Mouse (Mus musculus) kidney, postnatal 0 days (tissue): ENCODE results near the gene Ccdc187. TPM values are rescaled to one million over a fixed set of nuclear protein-coding genes. Genes with fewer than 3 reads are reported as not detected.
A peak's percentile ranks its signal among the peaks of the same experiment; 100 is the strongest.

ENCODE experiments used
- ATAC-seq: fragments of 200-750 bp; cut with Nextera tagmentation; replicated peaks from 2 replicates; pipeline ENCODE4 v1.8.0; 2017; ENCODE audit warnings: low read depth, moderate number of reproducible peaks, moderate TSS enrichment, moderate library complexity; ENCODE audit not compliant: low FRiP score
- DNase-seq: peaks from one replicate; pipeline ENCODE4 v3.0.0-alpha.2; 2016; ENCODE audit warnings: low spot score
- H3K27ac ChIP-seq: fragments of 300-500 bp; sonication (generic); 2 replicates; pipeline ENCODE4 v1.5.1; 2014; ENCODE audit warnings: mild to moderate bottlenecking
- H3K27me3 ChIP-seq: fragments of 300-500 bp; sonication (generic); 2 replicates; pipeline ENCODE4 v1.6.1; 2014; ENCODE audit warnings: low read length, mixed read lengths; ENCODE audit not compliant: insufficient read depth
- H3K36me3 ChIP-seq: fragments of 300-500 bp; sonication (generic); 2 replicates; pipeline ENCODE4 v1.6.1; 2014; ENCODE audit warnings: low read length, mixed read lengths; ENCODE audit not compliant: insufficient read depth
- H3K4me1 ChIP-seq: fragments of 300-500 bp; sonication (generic); replicated peaks from 2 replicates; pipeline ENCODE4 v1.6.1; 2014; ENCODE audit warnings: antibody characterized with exemption, low read length, mixed read lengths; ENCODE audit not compliant: insufficient read depth
- H3K4me2 ChIP-seq: fragments of 300-500 bp; sonication (generic); 2 replicates; pipeline ENCODE4 v1.6.1; 2014; ENCODE audit warnings: mild to moderate bottlenecking, low read length, moderate library complexity, mixed read lengths
- H3K4me3 ChIP-seq: fragments of 300-500 bp; sonication (generic); replicated peaks from 2 replicates; pipeline ENCODE4 v1.5.1; 2014; ENCODE audit warnings: low read depth, low read length
- H3K9ac ChIP-seq: fragments of 300-500 bp; sonication (generic); 2 replicates; pipeline ENCODE4 v1.6.1; 2014; ENCODE audit warnings: low read depth, low read length
- H3K9me3 ChIP-seq: fragments of 300-500 bp; sonication (generic); replicated peaks from 2 replicates; pipeline ENCODE4 v1.6.1; 2016; ENCODE audit warnings: low read length, inconsistent platforms, mixed read lengths
- CTCF ChIP-seq: IDR thresholded peaks from 2 replicates; pipeline ENCODE4 v1.5.1; 2016; ENCODE audit warnings: antibody characterized with exemption, low read depth, mild to moderate bottlenecking, moderate library complexity
- WGBS: fragments of 180-500 bp; shearing (Covaris S2); extraction: QIAGEN DNeasy Blood & Tissue Kit; methylation state at CpG from one replicate; pipeline ENCODE4 v1.1.7; 2014; 5-methylcytosine and 5-hydroxymethylcytosine counted together
- polyA plus RNA-seq: library from polyadenylated mRNA; unstranded; fragments of >200 nt; fragmentation: Nextera tagmentation; extraction: Ambion mirVana; gene quantifications from 2 replicates; pipeline ENCODE4 v1.2.1, GENCODE M21; 2015

The Ccdc187 gene
- polyA plus RNA-seq, 1 experiment from 2014 or later, result not detected

GRCm38 (mm10) chr2:26280594-26280993 lies 13.8 kb downstream of the Ccdc187 start:
- H3K27me3 ChIP-seq, result no peaks in the 10 kb centered on the region
- TF ChIP-seq CTCF, result no peak

GRCm38 (mm10) chr2:26279712-26280111 lies 14.6 kb downstream of the Ccdc187 start:
- Histone ChIP-seq H3K9me3 (no peaks in the 10 kb centered on the region), H3K4me1 (no peaks in the 10 kb centered on the region), H3K9ac (no peak overlapping the region), H3K27ac (no peak overlapping the region), H3K36me3 (no peaks in the 10 kb centered on the region), H3K4me2 (no peak overlapping the region), H3K27me3 (no peaks in the 10 kb centered on the region), H3K4me3 (no peak overlapping the region)
- 65% methylated on average over 3 of the region's 3 CpGs for WGBS
- ATAC-seq (no peak), DNase-seq (no peak)
- no peak for TF ChIP-seq CTCF

More at GRCm38 (mm10) chr2:26280594-26280993, 13.8 kb downstream of the Ccdc187 start:
- H3K4me1 ChIP-seq, result no peaks in the 10 kb centered on the region
- H3K36me3 ChIP-seq, result no peaks in the 10 kb centered on the region
- H3K4me3 ChIP-seq, result no peak overlapping the region
- DNase-seq, result no peak
- H3K27ac ChIP-seq, result no peak overlapping the region
- WGBS, result 78% methylated on average over 11 of the region's 11 CpGs
- H3K4me2 ChIP-seq, result no peak overlapping the region
- H3K9me3 ChIP-seq, result no peaks in the 10 kb centered on the region
- H3K9ac ChIP-seq, result no peak overlapping the region
- no peak for ATAC-seq

GRCm38 (mm10) chr2:26273611-26274010 lies 20.7 kb downstream of the Ccdc187 start:
- peak; percentile 86 for DNase-seq
- Histone ChIP-seq H3K4me2 (no peak overlapping the region), H3K4me3 (no peak overlapping the region), H3K4me1 (no peaks in the 10 kb centered on the region), H3K9ac (no peak overlapping the region), H3K9me3 (no peaks in the 10 kb centered on the region), H3K36me3 (no peaks in the 10 kb centered on the region), H3K27ac (no peak overlapping the region), H3K27me3 (no peaks in the 10 kb centered on the region)
- WGBS, result 12% methylated on average over 7 of the region's 7 CpGs
- peak; percentile 25 for ATAC-seq
- TF ChIP-seq CTCF, result peak; percentile 88

GRCm38 (mm10) chr2:26268216-26268615 lies 26.1 kb downstream of the Ccdc187 start:
- H3K4me2 ChIP-seq, result no peak overlapping the region
- ATAC-seq (no peak), DNase-seq (no peak)
- H3K27me3 ChIP-seq, result no peaks in the 10 kb centered on the region
- no peak overlapping the region for H3K27ac ChIP-seq
- H3K4me1 ChIP-seq, result no peaks in the 10 kb centered on the region
- no peak for TF ChIP-seq CTCF
- no peaks in the 10 kb centered on the region for H3K9me3 ChIP-seq
- 59% methylated on average over 3 of the region's 3 CpGs for WGBS
- H3K4me3 ChIP-seq, result no peak overlapping the region
- no peaks in the 10 kb centered on the region for H3K36me3 ChIP-seq
- H3K9ac ChIP-seq, result no peak overlapping the region

GRCm38 (mm10) chr2:26266066-26266742 lies 28.2 kb downstream of the Ccdc187 start:
- Histone ChIP-seq H3K4me3 (no peak overlapping the region), H3K9ac (no peak overlapping the region), H3K4me2 (no peak overlapping the region), H3K27ac (no peak overlapping the region), H3K4me1 (no peaks in the 10 kb centered on the region), H3K27me3 (no peaks in the 10 kb centered on the region), H3K36me3 (no peaks in the 10 kb centered on the region), H3K9me3 (no peaks in the 10 kb centered on the region)
- ATAC-seq, result no peak
- WGBS, result 76% methylated on average over 10 of the region's 10 CpGs
- TF ChIP-seq CTCF, result no peak
- no peak for DNase-seq

- WGBS, result 63% methylated on average over 2 of the region's 2 CpGs
- no peak for TF ChIP-seq CTCF
- no peaks in the 10 kb centered on the region for H3K4me1 ChIP-seq
- H3K9me3 ChIP-seq, result no peaks in the 10 kb centered on the region
- no peak overlapping the region for H3K4me2 ChIP-seq
- H3K4me3 ChIP-seq, result no peak overlapping the region
- H3K27ac ChIP-seq, result no peak overlapping the region
- H3K36me3 ChIP-seq, result no peaks in the 10 kb centered on the region
- H3K27me3 ChIP-seq, result no peaks in the 10 kb centered on the region
- DNase-seq (no peak), ATAC-seq (no peak)
- H3K9ac ChIP-seq, result no peak overlapping the region
These were observed 29.3 kb downstream of the Ccdc187 start for GRCm38 (mm10) chr2:26265095-26265494.

- no peak overlapping the region for H3K9ac ChIP-seq
- no peaks in the 10 kb centered on the region for H3K36me3 ChIP-seq
- WGBS, result 47% methylated on average over 4 of the region's 4 CpGs
- H3K27me3 ChIP-seq, result no peaks in the 10 kb centered on the region
- DNase-seq (no peak), ATAC-seq (no peak)
- no peaks in the 10 kb centered on the region for H3K4me1 ChIP-seq
- H3K9me3 ChIP-seq, result no peaks in the 10 kb centered on the region
- no peak overlapping the region for H3K27ac ChIP-seq
- H3K4me2 ChIP-seq, result no peak overlapping the region
- no peak for TF ChIP-seq CTCF
- H3K4me3 ChIP-seq, result no peak overlapping the region
These were observed 29.7 kb downstream of the Ccdc187 start for GRCm38 (mm10) chr2:26264646-26265045.
